Mouse (Mus musculus) hindbrain, embryonic 11.5 days (tissue): Measurements from ENCODE around the gene Net1. TPM values are rescaled to one million over a fixed set of nuclear protein-coding genes. Genes with fewer than 3 reads are reported as not detected.
"Not testable (repeated sequence)": the region's sequence is repeated elsewhere in the genome, so short reads cannot be mapped to it uniquely, and the experiment has no call there.

ENCODE experiments used
- ATAC-seq: fragments of 200-750 bp; cut with Nextera tagmentation; 2 replicates; pipeline ENCODE4 v1.8.0; 2017; ENCODE audit warnings: mild to moderate bottlenecking, moderate TSS enrichment, moderate library complexity; ENCODE audit not compliant: low FRiP score
- DNase-seq: peaks from one replicate; pipeline ENCODE4 v3.0.0-alpha.2; 2015; ENCODE audit warnings: low spot score
- H3K27ac ChIP-seq: fragments of 300-500 bp; sonication (generic); 2 replicates; pipeline ENCODE4 v1.5.1; 2014; ENCODE audit warnings: mild to moderate bottlenecking, low read depth, low read length
- H3K27me3 ChIP-seq: fragments of 300-500 bp; sonication (generic); 2 replicates; pipeline ENCODE4 v1.6.1; 2014; ENCODE audit warnings: mild to moderate bottlenecking, low read length, moderate library complexity, mixed read lengths; ENCODE audit not compliant: control insufficient read depth, insufficient read depth
- H3K36me3 ChIP-seq: fragments of 300-500 bp; sonication (generic); 2 replicates; pipeline ENCODE4 v1.6.1; 2014; ENCODE audit warnings: mild to moderate bottlenecking, low read length, moderate library complexity, mixed read lengths; ENCODE audit not compliant: control insufficient read depth, insufficient read depth
- H3K4me1 ChIP-seq: fragments of 300-500 bp; sonication (generic); replicated peaks from 2 replicates; pipeline ENCODE4 v1.6.1; 2014; ENCODE audit warnings: low read length, mixed read lengths; ENCODE audit not compliant: control insufficient read depth, insufficient read depth
- H3K4me2 ChIP-seq: fragments of 300-500 bp; sonication (generic); replicated peaks from 2 replicates; pipeline ENCODE4 v1.6.1; 2014; ENCODE audit warnings: mild to moderate bottlenecking, low read depth, low read length
- H3K4me3 ChIP-seq: fragments of 300-500 bp; sonication (generic); 2 replicates; pipeline ENCODE4 v1.5.1; 2014; ENCODE audit warnings: low read depth, low read length
- H3K9ac ChIP-seq: fragments of 300-500 bp; sonication (generic); 2 replicates; pipeline ENCODE4 v1.6.1; 2014; ENCODE audit warnings: low read depth, low read length
- H3K9me3 ChIP-seq: fragments of 300-500 bp; sonication (generic); 2 replicates; pipeline ENCODE4 v1.6.1; 2016; ENCODE audit warnings: low read length; ENCODE audit not compliant: control insufficient read depth
- WGBS: fragments of 180-500 bp; shearing (Covaris S2); extraction: QIAGEN DNeasy Blood & Tissue Kit; methylation state at CpG from one replicate; pipeline ENCODE4 v1.1.7; 2014; 5-methylcytosine and 5-hydroxymethylcytosine counted together
- polyA plus RNA-seq: library from polyadenylated mRNA; unstranded; fragments of >200 nt; fragmentation: Nextera tagmentation; extraction: Ambion mirVana; gene quantifications from 2 replicates; pipeline ENCODE4 v1.2.1, GENCODE M21; 2014

Gene Net1
- polyA plus RNA-seq, 1 experiment from 2014 or later = 31.4 TPM

DNA sequence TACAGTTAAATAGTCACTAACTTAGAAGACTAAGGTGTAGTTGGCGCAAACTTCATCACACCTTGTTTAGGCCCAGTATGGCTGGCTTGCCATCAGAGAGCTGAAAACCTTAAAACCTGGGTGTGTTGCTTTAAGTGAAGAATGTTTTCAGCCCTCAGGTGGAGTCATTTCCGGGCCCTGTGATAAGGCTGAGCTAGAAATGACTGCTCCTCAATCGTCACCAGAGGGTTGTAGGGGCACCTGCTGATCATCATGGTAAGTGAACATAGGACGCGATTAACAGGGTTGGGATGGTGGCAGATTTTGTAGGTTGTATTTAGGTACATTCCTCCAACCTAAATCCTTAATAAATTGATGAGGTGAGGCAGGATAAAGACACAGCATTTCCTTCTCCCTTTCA is 6.5 kb upstream of the Net1 start:
- Histone ChIP-seq H3K4me3 (no peak overlapping the region), H3K9me3 (no peaks in the 10 kb centered on the region), H3K27ac (no peak overlapping the region), H3K9ac (no peak overlapping the region), H3K4me2 (no peak overlapping the region), H3K4me1 (no peaks in the 10 kb centered on the region), H3K27me3 (no peaks in the 10 kb centered on the region), H3K36me3 (no peaks in the 10 kb centered on the region)
- DNase-seq = no peak
- WGBS = 91% methylated on average over 5 of the region's 5 CpGs
- ATAC-seq = no peak

- Histone ChIP-seq H3K4me1 (no peaks in the 10 kb centered on the region), H3K4me3 (no peak overlapping the region), H3K36me3 (no peaks in the 10 kb centered on the region), H3K9me3 (no peaks in the 10 kb centered on the region), H3K9ac (no peak overlapping the region), H3K4me2 (no peak overlapping the region), H3K27me3 (no peaks in the 10 kb centered on the region), H3K27ac (no peak overlapping the region)
- no peak for ATAC-seq
- DNase-seq = no peak
- WGBS = 95% methylated on average over 4 of the region's 4 CpGs
Measured at GRCm38 (mm10) chr13:3913504-3913903, 4.5 kb downstream of the Net1 start.

DNA sequence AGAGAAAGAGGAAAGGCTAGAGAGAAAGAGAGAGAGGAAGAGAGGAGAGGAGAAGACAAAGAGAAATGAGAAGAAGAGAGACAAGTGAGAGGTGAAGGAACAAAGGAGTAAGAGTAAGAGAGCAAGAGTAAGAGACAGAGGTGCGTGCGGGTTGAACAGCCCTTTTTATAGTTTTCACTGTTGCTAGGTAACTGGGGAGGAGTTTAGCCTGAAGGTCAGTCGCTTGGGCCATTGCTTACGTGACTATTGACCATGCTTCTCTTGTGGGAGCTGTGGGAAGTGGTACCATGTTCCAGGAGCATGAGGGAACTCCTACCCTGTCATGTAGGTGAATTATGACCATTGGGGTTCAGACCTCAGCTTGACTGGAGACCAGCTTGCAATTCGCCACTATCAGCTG is 7.7 kb downstream of the Net1 start:
- H3K36me3 ChIP-seq = no peaks in the 10 kb centered on the region
- ATAC-seq = no peak
- no peaks in the 10 kb centered on the region for H3K4me1 ChIP-seq
- H3K9me3 ChIP-seq = no peaks in the 10 kb centered on the region
- no peak overlapping the region for H3K9ac ChIP-seq
- no peak for DNase-seq
- no peak overlapping the region for H3K4me2 ChIP-seq
- no peak overlapping the region for H3K27ac ChIP-seq
- WGBS = 84% methylated on average over 5 of the region's 5 CpGs
- H3K4me3 ChIP-seq = no peak overlapping the region
- no peaks in the 10 kb centered on the region for H3K27me3 ChIP-seq

- no peaks in the 10 kb centered on the region for H3K4me1 ChIP-seq
- DNase-seq = no peak
- H3K27me3 ChIP-seq = no peaks in the 10 kb centered on the region
- no peaks in the 10 kb centered on the region for H3K9me3 ChIP-seq
- no peaks in the 10 kb centered on the region for H3K36me3 ChIP-seq
- H3K27ac ChIP-seq = no peak overlapping the region
- no peak overlapping the region for H3K9ac ChIP-seq
- H3K4me3 ChIP-seq = no peak overlapping the region
- H3K4me2 ChIP-seq = no peak overlapping the region
- WGBS = 90% methylated on average over 4 of the region's 4 CpGs
- ATAC-seq = no peak
Measured at GRCm38 (mm10) chr13:3908262-3908661, 9.8 kb downstream of the Net1 start.

DNA sequence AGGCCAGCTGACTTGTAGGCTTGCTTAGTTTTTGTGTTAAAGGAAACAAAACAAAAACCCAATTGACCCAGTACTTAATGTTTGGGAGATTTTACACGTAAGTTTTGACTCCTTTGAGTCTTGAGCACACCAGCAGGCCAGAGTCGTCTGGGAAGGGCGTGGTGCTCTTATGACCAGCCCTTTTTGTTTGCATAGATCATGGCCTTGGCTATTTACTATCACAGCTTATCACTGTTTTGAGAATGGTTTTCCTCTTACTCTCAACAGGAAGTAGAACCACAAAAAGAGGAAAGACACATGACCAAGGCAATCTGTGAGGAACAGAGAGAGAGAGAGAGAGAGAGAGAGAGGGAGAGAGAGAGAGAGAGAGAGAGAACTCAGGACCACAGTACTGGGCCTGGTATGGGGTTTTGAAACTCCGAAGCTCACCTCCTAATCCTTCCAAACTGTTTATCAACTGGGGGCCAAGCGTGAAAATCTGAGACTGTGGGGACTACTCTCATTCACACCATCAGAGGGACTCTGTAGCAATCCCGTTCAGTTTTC is 10.8 kb downstream of the Net1 start:
- Histone ChIP-seq H3K9me3 (no peaks in the 10 kb centered on the region), H3K4me1 (no peaks in the 10 kb centered on the region), H3K27ac (no peak overlapping the region), H3K4me2 (no peak overlapping the region), H3K4me3 (no peak overlapping the region), H3K9ac (no peak overlapping the region), H3K36me3 (no peaks in the 10 kb centered on the region), H3K27me3 (no peaks in the 10 kb centered on the region)
- WGBS = 86% methylated on average over 6 of the region's 6 CpGs
- no peak for DNase-seq
- ATAC-seq = no peak

GRCm38 (mm10) chr13:3899301-3899700 is 18.7 kb downstream of the Net1 start:
- no peak overlapping the region for H3K4me2 ChIP-seq
- ATAC-seq = no peak
- no peak overlapping the region for H3K27ac ChIP-seq
- H3K9me3 ChIP-seq = no peaks in the 10 kb centered on the region
- no peaks in the 10 kb centered on the region for H3K36me3 ChIP-seq
- no peak overlapping the region for H3K9ac ChIP-seq
- no peaks in the 10 kb centered on the region for H3K27me3 ChIP-seq
- no peak for DNase-seq
- H3K4me3 ChIP-seq = no peak overlapping the region
- WGBS = 93% methylated on average over 9 of the region's 9 CpGs
- H3K4me1 ChIP-seq = no peaks in the 10 kb centered on the region

DNA sequence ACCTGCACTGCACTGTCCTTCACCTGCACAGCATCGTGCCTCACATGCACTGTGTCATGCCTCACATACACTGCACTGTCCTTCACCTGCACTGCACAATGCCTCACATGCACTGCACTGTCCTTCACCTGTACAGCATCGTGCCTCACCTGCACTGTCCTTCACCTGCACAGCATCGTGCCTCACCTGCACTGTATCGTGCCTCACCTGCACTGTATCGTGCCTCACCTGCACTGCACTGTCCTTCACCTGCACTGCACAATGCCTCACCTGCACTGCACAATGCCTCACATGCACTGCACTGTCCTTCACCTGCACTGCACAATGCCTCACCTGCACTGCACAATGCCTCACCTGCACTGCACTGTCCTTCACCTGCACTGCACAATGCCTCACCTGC is 19.8 kb downstream of the Net1 start:
- 93% methylated on average over 5 of the region's 5 CpGs for WGBS

DNA sequence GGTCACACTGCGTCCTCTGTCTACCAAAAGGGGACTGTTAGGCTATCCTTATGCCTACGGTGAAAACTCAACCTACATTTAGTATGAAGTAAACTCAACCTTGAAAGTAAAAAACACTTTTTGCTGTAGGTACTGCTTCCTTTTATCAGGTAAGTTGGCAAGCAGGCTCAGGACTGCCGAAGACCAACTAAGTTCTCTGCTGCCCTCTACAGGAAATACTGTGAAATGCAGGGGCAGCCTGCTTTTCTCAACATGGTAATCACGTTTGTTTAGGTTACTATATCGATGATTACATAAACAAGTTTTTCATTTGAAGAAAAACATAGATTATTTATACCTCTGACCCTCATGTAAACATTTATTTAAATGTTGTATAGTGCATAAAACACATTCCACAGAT is 21.1 kb downstream of the Net1 start:
- Histone ChIP-seq H3K9me3 (no peaks in the 10 kb centered on the region), H3K4me1 (no peaks in the 10 kb centered on the region), H3K9ac (no peak overlapping the region), H3K27ac (no peak overlapping the region), H3K4me2 (no peak overlapping the region), H3K36me3 (no peaks in the 10 kb centered on the region), H3K27me3 (no peaks in the 10 kb centered on the region), H3K4me3 (no peak overlapping the region)
- DNase-seq = peak; percentile 81
- ATAC-seq = no peak
- WGBS = 41% methylated on average over 5 of the region's 5 CpGs

More for the DNA sequence above, 19.8 kb downstream of the Net1 start:
- H3K4me2 ChIP-seq, H3K27ac ChIP-seq, H3K4me3 ChIP-seq, DNase-seq, H3K4me1 ChIP-seq, H3K9me3 ChIP-seq, ATAC-seq, H3K36me3 ChIP-seq, H3K27me3 ChIP-seq, H3K9ac ChIP-seq: not testable (repeated sequence)

DNA sequence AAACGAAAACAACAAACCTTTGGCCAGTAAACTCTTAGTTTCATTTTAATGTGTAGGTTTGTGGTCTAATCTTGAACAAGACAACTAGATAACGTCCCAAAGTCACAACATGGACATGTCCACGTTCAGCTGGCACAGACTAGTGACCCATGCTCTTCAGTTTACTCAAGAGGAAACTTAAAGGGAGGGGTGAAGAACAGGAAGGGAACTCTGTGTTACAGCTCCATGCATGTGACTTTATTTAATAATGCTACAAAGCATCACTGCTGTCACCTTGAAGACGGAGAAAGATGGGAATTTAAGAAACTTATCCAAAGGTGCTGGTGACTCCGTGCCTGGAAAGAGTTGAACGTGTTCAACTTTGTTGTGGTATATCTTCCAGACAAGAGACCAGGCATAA is 22.0 kb downstream of the Net1 start:
- H3K27me3 ChIP-seq = no peaks in the 10 kb centered on the region
- no peaks in the 10 kb centered on the region for H3K9me3 ChIP-seq
- no peak overlapping the region for H3K9ac ChIP-seq
- H3K27ac ChIP-seq = no peak overlapping the region
- no peak overlapping the region for H3K4me3 ChIP-seq
- H3K4me2 ChIP-seq = no peak overlapping the region
- 93% methylated on average over 6 of the region's 6 CpGs for WGBS
- no peaks in the 10 kb centered on the region for H3K36me3 ChIP-seq
- DNase-seq (no peak), ATAC-seq (no peak)
- H3K4me1 ChIP-seq = no peaks in the 10 kb centered on the region
